Mouse (Mus musculus) MEL (cell line): ENCODE measurements around the gene Eci1.

Experiments
- CHD2 ChIP-seq: IDR thresholded peaks from 2 replicates; pipeline ENCODE4 v1.6.1; 2011; ENCODE audit warnings: low read length, improper control_type of control experiment
- CTCF ChIP-seq, 3 experiments: IDR thresholded peaks in 2 of 3; conservative IDR thresholded peaks in 1 of 3; 2 replicates each; pipeline ENCODE4 v1.5.1; 2011 to 2012; ENCODE audit warnings: low read length in 3 of 3, low read depth in 2 of 3, mild to moderate bottlenecking in 2 of 3, improper control_type of control experiment in 1 of 3, inconsistent platforms in 1 of 3, mixed read lengths in 1 of 3, moderate library complexity in 1 of 3; ENCODE audit not compliant: control insufficient read depth in 1 of 3, insufficient read depth in 1 of 3, poor library complexity in 1 of 3, severe bottlenecking in 1 of 3
- EP300 ChIP-seq, 2 experiments: IDR thresholded peaks; 2 replicates each; pipeline ENCODE4 v1.6.1; 2011; ENCODE audit warnings: improper control_type of control experiment in 2 of 2, low read length in 2 of 2, low read depth in 1 of 2, mild to moderate bottlenecking in 1 of 2
- GATA1 ChIP-seq: IDR thresholded peaks from 2 replicates; pipeline ENCODE4 v1.6.1; 2011; ENCODE audit warnings: low read depth, low read length, improper control_type of control experiment
- TBP ChIP-seq: IDR thresholded peaks from 2 replicates; pipeline ENCODE4 v1.8.0; 2011; ENCODE audit warnings: low read depth, low read length, improper control_type of control experiment
- TCF12 ChIP-seq: IDR thresholded peaks from 2 replicates; pipeline ENCODE4 v1.6.1; 2014; ENCODE audit warnings: low read depth, mild to moderate bottlenecking, inconsistent platforms, low read length, improper control_type of control experiment, moderate library complexity
- ZMIZ1 ChIP-seq: IDR thresholded peaks from 2 replicates; pipeline ENCODE4 v1.6.1; 2012; ENCODE audit warnings: low read depth, mild to moderate bottlenecking, inconsistent platforms, low read length, improper control_type of control experiment, moderate library complexity

DNA sequence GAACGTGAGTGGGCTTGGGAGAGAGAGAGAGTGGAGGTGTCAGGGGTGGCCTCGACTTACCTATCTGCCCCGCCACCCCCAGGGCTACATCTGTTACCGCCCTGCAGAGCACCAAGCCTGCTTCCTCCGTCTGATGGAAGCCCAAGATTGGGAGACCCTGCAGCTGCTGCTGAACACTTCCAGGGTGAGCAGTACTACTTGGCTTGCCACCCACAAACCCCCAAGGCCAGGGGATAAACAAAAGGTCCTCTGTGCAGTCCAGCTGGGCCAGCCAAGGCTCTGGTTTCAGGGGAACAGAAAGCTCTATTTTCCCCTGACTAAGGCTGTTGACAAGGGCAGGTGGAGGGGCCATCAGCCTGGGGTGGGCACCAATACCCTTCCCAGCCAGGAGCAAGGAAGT, 48.1 kb downstream of the Eci1 start:
- TF ChIP-seq ZMIZ1, result no peak
- TF ChIP-seq TBP, result no peak
- no peak for TF ChIP-seq EP300 (IDR thresholded peaks at IDR 0.05; ENCODE audit: low read depth in 1 of 2, low read length in 2 of 2)
- TF ChIP-seq CHD2, result no peak
- TF ChIP-seq GATA1, result no peak
- TF ChIP-seq CTCF (IDR thresholded peaks at IDR 0.05 in 2 of 3, conservative IDR thresholded peaks at IDR 0.05 in 1 of 3; ENCODE audit: control insufficient read depth in 1 of 3, insufficient read depth in 1 of 3, low read depth in 2 of 3, low read length in 3 of 3, poor library complexity in 1 of 3, severe bottlenecking in 1 of 3), result no peak
- TF ChIP-seq TCF12, result no peak
